Mouse (Mus musculus): ENCODE measurements around the gene Ltbp4. TPM values are rescaled to one million over a fixed set of nuclear protein-coding genes. Genes with fewer than 3 reads are reported as not detected.

The Ltbp4 gene
- polyA plus RNA-seq, 1 experiment from 2014 or later: 53.9 TPM

- H3K27me3 ChIP-seq (replicated peaks): no peaks in the 10 kb centered on the region
- peak within 1 kb of the TSS; percentile 79 for H3K27ac ChIP-seq (ENCODE audit: poor library complexity, severe bottlenecking)
- peaks cover 20% of the 10 kb centered on the region for H3K36me3 ChIP-seq
- H3K9me3 ChIP-seq (replicated peaks): no peaks in the 10 kb centered on the region
- ATAC-seq (ENCODE audit: insufficient number of reproducible peaks, low FRiP score): peak; percentile 93
- under 1% methylated on average over 34 of the region's 34 CpGs for WGBS
- H3K4me1 ChIP-seq (replicated peaks): peaks cover 24% of the 10 kb centered on the region
- H3K4me3 ChIP-seq: peak within 1 kb of the TSS; percentile 80
- peak within 1 kb of the TSS; percentile 71 for H3K9ac ChIP-seq
- peak within 1 kb of the TSS; percentile 90 for H3K4me2 ChIP-seq
Observed at GRCm38 (mm10) chr7:27355745-27356240, 18.3 kb upstream of the Ltbp4 start, which contains the start of gene Shkbp1. Gene Shkbp1, minus strand, starts transcription at chr7:27356019.

- Histone ChIP-seq H3K9ac (peak overlapping the region; percentile 71), H3K4me2 (peak overlapping the region; percentile 90), H3K27me3 (replicated peaks) (no peaks in the 10 kb centered on the region), H3K4me3 (peak overlapping the region; percentile 80), H3K4me1 (replicated peaks) (peaks cover 24% of the 10 kb centered on the region), H3K36me3 (peaks cover 26% of the 10 kb centered on the region), H3K9me3 (replicated peaks) (no peaks in the 10 kb centered on the region), H3K27ac (ENCODE audit: poor library complexity, severe bottlenecking) (no peak overlapping the region; the same call in 1 of the 2 replicates)
- ATAC-seq (ENCODE audit: insufficient number of reproducible peaks, low FRiP score): no peak
- WGBS: 7% methylated on average over 14 of the region's 14 CpGs
Observed at GRCm38 (mm10) chr7:27355261-27355660, 17.8 kb upstream of the Ltbp4 start.

DNA sequence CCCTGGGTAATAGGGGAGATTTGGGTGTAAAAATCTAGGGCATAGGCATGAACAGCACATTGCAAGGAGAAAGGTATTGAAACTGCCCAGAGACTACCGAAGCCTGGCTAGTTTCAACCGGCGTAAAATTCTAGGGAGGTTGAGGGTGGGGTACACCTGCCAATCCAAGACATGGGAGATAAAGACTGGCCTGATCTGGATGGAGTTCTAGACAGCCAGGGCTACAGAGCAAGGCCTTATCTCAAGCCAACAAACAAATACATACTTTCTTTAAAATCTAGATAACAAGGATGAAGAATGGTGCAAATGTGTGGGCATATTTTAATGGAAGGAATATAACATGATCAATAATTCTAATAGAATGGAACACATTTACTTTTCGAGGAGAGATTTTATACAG lies 17.3 kb upstream of the Ltbp4 start:
- Histone ChIP-seq H3K36me3 (peaks cover 30% of the 10 kb centered on the region), H3K4me2 (peak overlapping the region; percentile 90), H3K27me3 (replicated peaks) (no peaks in the 10 kb centered on the region), H3K9me3 (replicated peaks) (no peaks in the 10 kb centered on the region), H3K4me3 (peak overlapping the region; percentile 80), H3K4me1 (replicated peaks) (peaks cover 24% of the 10 kb centered on the region), H3K9ac (no peak overlapping the region), H3K27ac (ENCODE audit: poor library complexity, severe bottlenecking) (no peak overlapping the region)
- 33% methylated on average over 4 of the region's 4 CpGs for WGBS
- ATAC-seq (ENCODE audit: insufficient number of reproducible peaks, low FRiP score): no peak

- Histone ChIP-seq H3K9me3 (replicated peaks) (no peaks in the 10 kb centered on the region), H3K36me3 (peaks cover 36% of the 10 kb centered on the region), H3K27me3 (replicated peaks) (no peaks in the 10 kb centered on the region), H3K27ac (ENCODE audit: poor library complexity, severe bottlenecking) (no peak overlapping the region), H3K4me1 (replicated peaks) (peaks cover 24% of the 10 kb centered on the region), H3K4me3 (peak overlapping the region; percentile 27), H3K4me2 (peak overlapping the region; percentile 90), H3K9ac (no peak overlapping the region)
- 24% methylated on average over 6 of the region's 6 CpGs for WGBS
- ATAC-seq (ENCODE audit: insufficient number of reproducible peaks, low FRiP score): no peak
Observed at GRCm38 (mm10) chr7:27354144-27354543, 16.7 kb upstream of the Ltbp4 start.

DNA sequence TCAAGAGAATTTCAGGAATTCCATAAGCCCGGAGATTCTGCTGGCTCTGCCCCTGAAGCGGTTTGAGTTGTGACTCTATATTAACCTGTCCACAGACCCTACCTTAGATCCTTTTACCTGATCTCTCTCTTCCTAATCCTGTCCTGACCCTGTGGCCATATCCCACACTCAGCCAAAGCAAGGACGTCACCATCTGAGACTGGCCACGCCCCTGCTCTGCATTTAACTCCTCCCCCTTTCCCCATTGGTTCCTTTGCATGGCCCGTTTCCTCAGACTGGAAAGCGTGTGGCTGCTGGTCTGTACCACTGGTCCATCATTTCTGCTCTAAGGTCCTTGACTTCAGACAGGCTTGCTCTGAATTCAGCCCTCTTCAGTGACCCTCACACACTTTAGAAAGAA lies 8.0 kb upstream of the Ltbp4 start:
- H3K9me3 ChIP-seq (replicated peaks): no peaks in the 10 kb centered on the region
- 20% methylated on average over 6 of the region's 6 CpGs for WGBS
- no peak overlapping the region for H3K4me3 ChIP-seq
- H3K36me3 ChIP-seq: peaks cover 68% of the 10 kb centered on the region
- H3K27ac ChIP-seq (ENCODE audit: poor library complexity, severe bottlenecking): no peak overlapping the region
- no peaks in the 10 kb centered on the region for H3K4me1 ChIP-seq (replicated peaks)
- H3K4me2 ChIP-seq: no peak overlapping the region
- peak; percentile 44 for ATAC-seq (ENCODE audit: insufficient number of reproducible peaks, low FRiP score)
- H3K9ac ChIP-seq: no peak overlapping the region
- 0 out of 2 replicates have a peak, but pooled peaks cover 1% of the 10 kb centered on the region for H3K27me3 ChIP-seq (replicated peaks)

DNA sequence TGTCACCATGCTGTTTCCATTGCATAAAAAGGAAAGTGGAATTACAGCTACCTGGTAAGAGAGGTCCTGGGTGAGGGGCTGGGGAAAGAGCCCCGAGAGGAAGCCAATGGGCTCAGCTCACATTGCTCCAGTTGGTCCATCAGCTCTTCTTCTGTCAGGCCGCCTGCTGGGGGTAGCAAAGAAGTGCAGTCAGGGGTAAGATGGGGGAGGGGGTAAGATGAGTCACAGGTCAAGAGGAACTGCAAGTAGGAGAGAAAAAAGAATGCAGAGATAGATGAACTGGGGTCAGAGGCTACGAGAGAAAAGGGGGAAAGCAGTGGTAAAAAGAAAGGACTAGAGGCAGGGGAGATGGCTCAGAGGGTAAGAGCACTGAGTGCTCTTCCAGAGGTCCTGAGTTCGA lies 5.1 kb upstream of the Ltbp4 start:
- H3K36me3 ChIP-seq: peaks cover 40% of the 10 kb centered on the region
- peaks cover 3% of the 10 kb centered on the region for H3K4me1 ChIP-seq (replicated peaks)
- H3K27me3 ChIP-seq (replicated peaks): peaks cover 26% of the 10 kb centered on the region
- no peak for ATAC-seq (ENCODE audit: insufficient number of reproducible peaks, low FRiP score)
- H3K9me3 ChIP-seq (replicated peaks): no peaks in the 10 kb centered on the region
- no peak overlapping the region for H3K27ac ChIP-seq (ENCODE audit: poor library complexity, severe bottlenecking)
- H3K4me3 ChIP-seq: no peak overlapping the region
- no peak overlapping the region for H3K9ac ChIP-seq
- 50% methylated on average over 4 of the region's 4 CpGs for WGBS
- H3K4me2 ChIP-seq: no peak overlapping the region

- H3K4me2 ChIP-seq: no peak overlapping the region
- H3K4me1 ChIP-seq (replicated peaks): peaks cover 18% of the 10 kb centered on the region
- no peak overlapping the region for H3K27ac ChIP-seq (ENCODE audit: poor library complexity, severe bottlenecking)
- ATAC-seq (ENCODE audit: insufficient number of reproducible peaks, low FRiP score): no peak
- no peaks in the 10 kb centered on the region for H3K9me3 ChIP-seq (replicated peaks)
- no peak overlapping the region for H3K9ac ChIP-seq
- WGBS: 42% methylated on average over 7 of the region's 7 CpGs
- H3K36me3 ChIP-seq: peaks cover 22% of the 10 kb centered on the region
- no peak overlapping the region for H3K4me3 ChIP-seq
- peaks cover 49% of the 10 kb centered on the region for H3K27me3 ChIP-seq (replicated peaks)
Observed at GRCm38 (mm10) chr7:27339519-27339918, 2.0 kb upstream of the Ltbp4 start.

GRCm38 (mm10) chr7:27339114-27339513 lies 1.6 kb upstream of the Ltbp4 start:
- H3K36me3 ChIP-seq: peaks cover 18% of the 10 kb centered on the region
- peaks cover 54% of the 10 kb centered on the region for H3K27me3 ChIP-seq (replicated peaks)
- no peaks in the 10 kb centered on the region for H3K9me3 ChIP-seq (replicated peaks)
- H3K4me3 ChIP-seq: no peak overlapping the region
- H3K27ac ChIP-seq (ENCODE audit: poor library complexity, severe bottlenecking): no peak overlapping the region
- WGBS: 67% methylated on average over 4 of the region's 4 CpGs
- H3K4me2 ChIP-seq: no peak overlapping the region
- H3K9ac ChIP-seq: no peak overlapping the region
- H3K4me1 ChIP-seq (replicated peaks): peaks cover 22% of the 10 kb centered on the region
- no peak for ATAC-seq (ENCODE audit: insufficient number of reproducible peaks, low FRiP score)

DNA sequence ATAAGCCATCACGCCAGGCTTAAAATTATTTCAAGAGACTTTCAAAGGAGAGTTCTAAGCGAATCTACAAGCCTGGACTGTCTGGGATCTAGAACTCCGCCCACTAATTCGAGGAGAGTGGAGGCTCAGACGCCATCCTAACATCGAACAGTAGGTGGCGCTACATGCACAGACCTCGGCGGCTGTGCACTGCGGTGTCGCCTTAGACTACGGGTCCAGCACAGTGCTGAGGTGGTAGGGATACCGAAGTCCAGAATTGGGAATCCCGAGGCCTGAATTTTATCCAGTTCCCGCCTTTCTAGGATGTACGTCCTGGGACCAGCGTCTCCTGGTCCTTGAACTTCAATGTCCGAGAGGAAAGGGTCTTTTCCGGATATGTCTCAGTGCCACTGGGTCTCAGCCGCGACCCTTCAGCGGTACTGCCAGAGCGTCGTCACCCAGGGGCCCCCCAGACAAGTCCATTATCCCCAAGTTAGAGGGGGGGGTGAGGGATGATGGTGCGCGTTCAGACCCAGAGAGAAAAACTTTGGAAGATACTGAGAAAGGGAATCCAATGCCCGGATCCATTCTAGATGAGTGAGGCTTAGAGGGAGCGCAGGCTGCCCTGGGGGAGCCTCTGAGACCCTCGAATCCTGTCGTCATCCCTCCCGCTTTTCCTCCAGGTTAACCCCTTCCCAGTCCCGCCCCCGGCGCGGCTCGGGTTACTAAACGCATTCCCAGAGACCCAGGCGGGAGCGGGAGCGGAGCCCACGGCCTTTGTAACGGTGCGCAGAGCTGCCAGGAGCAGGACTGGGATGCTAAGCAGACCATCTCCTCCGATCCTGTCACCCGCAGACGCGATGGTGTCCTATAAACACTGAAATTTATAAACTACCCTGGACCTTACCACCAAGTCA lies 1.3 kb downstream of the Ltbp4 start:
- Histone ChIP-seq H3K27ac (ENCODE audit: poor library complexity, severe bottlenecking) (peak overlapping the region; percentile 0; the same call in 1 of the 2 replicates), H3K4me3 (peak overlapping the region; percentile 53), H3K27me3 (replicated peaks) (peaks cover 76% of the 10 kb centered on the region), H3K9ac (peak overlapping the region; percentile 53), H3K4me1 (replicated peaks) (peaks cover 46% of the 10 kb centered on the region), H3K4me2 (peak overlapping the region; percentile 90), H3K9me3 (replicated peaks) (no peaks in the 10 kb centered on the region), H3K36me3 (no peaks in the 10 kb centered on the region)
- WGBS: under 1% methylated on average over 47 of the region's 47 CpGs
- ATAC-seq (ENCODE audit: insufficient number of reproducible peaks, low FRiP score): peak; percentile 74

DNA sequence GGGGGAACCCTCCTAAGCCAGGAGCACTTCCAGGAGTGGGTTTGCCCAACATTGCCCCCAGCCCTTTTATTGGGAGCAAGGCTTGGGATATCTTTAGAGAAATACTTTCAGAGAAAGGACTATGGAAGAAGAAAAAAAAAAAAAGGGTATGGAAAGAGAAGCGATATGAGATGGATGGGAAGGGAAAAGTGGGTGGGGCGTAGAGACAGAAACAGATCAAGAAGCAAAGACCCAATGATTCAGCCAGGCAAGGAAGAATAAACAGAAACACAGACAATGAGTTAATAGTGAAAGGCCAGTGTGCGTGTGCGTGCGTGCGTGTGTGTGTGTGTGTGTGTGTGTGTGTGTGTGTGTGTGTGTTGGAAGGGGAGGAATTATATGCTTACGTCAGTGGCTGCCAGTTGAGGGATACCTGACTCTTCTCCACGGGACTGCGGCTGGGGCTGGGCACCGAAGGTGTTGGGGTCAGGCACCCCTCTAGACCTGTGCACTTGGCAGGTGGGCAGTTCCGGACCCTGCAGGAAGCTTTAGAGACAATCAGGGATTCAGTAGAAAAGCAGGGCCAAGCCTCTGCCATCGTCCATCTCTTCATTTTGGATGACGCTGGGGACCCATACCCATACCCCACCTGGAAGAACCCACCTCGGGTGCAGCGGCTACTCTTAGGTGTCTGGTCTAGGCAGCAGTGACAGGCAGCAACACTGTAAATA lies 2.3 kb downstream of the Ltbp4 start:
- H3K27ac ChIP-seq (ENCODE audit: poor library complexity, severe bottlenecking): peak overlapping the region; percentile 84
- H3K9ac ChIP-seq: 0 out of 2 replicates have a peak overlapping the region, but pooled peaks have one; percentile 32
- ATAC-seq (ENCODE audit: insufficient number of reproducible peaks, low FRiP score): no peak
- peaks cover 82% of the 10 kb centered on the region for H3K27me3 ChIP-seq (replicated peaks)
- WGBS: 42% methylated on average over 15 of the region's 15 CpGs
- peak overlapping the region; percentile 70 for H3K4me3 ChIP-seq
- no peaks in the 10 kb centered on the region for H3K9me3 ChIP-seq (replicated peaks)
- peak overlapping the region; percentile 95 for H3K4me2 ChIP-seq
- peaks cover 56% of the 10 kb centered on the region for H3K4me1 ChIP-seq (replicated peaks)
- no peaks in the 10 kb centered on the region for H3K36me3 ChIP-seq

DNA sequence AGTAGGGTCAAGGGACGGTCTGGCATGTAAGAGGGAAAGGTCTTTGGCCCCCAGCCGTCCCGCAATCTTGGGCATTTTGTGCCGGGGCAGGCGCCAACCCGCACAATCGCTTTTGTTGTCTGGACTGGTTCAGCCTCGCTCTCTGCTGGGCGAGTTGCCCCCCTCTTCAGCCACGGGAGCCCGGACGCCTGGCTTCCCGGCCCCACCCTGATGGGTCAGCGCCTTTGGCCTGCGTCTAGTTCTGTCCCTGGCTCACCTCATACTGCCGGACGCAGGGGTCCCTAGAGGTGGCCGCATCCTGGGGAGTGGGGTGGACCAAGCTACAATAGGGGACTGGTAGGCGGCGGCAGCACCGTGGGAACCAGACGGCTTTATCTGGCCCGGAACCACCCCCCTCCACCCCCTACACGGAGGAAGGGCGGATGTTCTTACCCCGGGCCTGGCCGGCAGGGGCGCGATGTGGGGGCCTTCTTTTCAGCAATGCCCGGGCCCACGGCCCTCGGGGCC lies 3.0 kb downstream of the Ltbp4 start:
- no peaks in the 10 kb centered on the region for H3K9me3 ChIP-seq (replicated peaks)
- H3K4me1 ChIP-seq (replicated peaks): peaks cover 63% of the 10 kb centered on the region
- H3K4me2 ChIP-seq: peak overlapping the region; percentile 95
- H3K27me3 ChIP-seq (replicated peaks): peaks cover 84% of the 10 kb centered on the region
- peak overlapping the region; percentile 70 for H3K4me3 ChIP-seq
- no peaks in the 10 kb centered on the region for H3K36me3 ChIP-seq
- 0 out of 2 replicates have a peak overlapping the region, but pooled peaks have one; percentile 86 for H3K9ac ChIP-seq
- WGBS: 1% methylated on average over 32 of the region's 32 CpGs
- ATAC-seq (ENCODE audit: insufficient number of reproducible peaks, low FRiP score): 0 out of 2 replicates have a peak, but pooled peaks have one; percentile 16
- peak overlapping the region; percentile 84 for H3K27ac ChIP-seq (ENCODE audit: poor library complexity, severe bottlenecking)

Data from heart, embryonic 12.5 days (tissue).